Mouse (Mus musculus): ENCODE data around the gene Rab4a. TPM values are rescaled to one million over a fixed set of nuclear protein-coding genes. Genes with fewer than 3 reads are reported as not detected.

Rab4a gene
- polyA plus RNA-seq, 1 experiment from 2014 or later = 71.4 TPM

Other genes starting within 250 kb of the Rab4a start
- gene Rhou, start 152.1 kb upstream of the Rab4a start, polyA plus RNA-seq (2014; fragmentation: Nextera tagmentation; extraction: Ambion mirVana) = 13.9 and 15.7 TPM in 2 replicates
- 6.3 and 6.7 TPM in 2 replicates for gene Ccsap, start 54.2 kb downstream of the Rab4a start, polyA plus RNA-seq (2014; fragmentation: Nextera tagmentation; extraction: Ambion mirVana)
- gene Acta1, start 88.8 kb downstream of the Rab4a start, polyA plus RNA-seq (2014; fragmentation: Nextera tagmentation; extraction: Ambion mirVana) = 90.2 and 95.2 TPM in 2 replicates
- gene Nup133, start 143.3 kb downstream of the Rab4a start, polyA plus RNA-seq (2014; fragmentation: Nextera tagmentation; extraction: Ambion mirVana) = 49.8 and 52.3 TPM in 2 replicates
- gene Abcb10, start 177.1 kb downstream of the Rab4a start, polyA plus RNA-seq (2014; fragmentation: Nextera tagmentation; extraction: Ambion mirVana) = 20.1 and 21.7 TPM in 2 replicates
- gene Taf5l, start 215.4 kb downstream of the Rab4a start, polyA plus RNA-seq (2014; fragmentation: Nextera tagmentation; extraction: Ambion mirVana) = 43.2 and 45.6 TPM in 2 replicates
- gene Urb2, start 215.5 kb downstream of the Rab4a start, polyA plus RNA-seq (2014; fragmentation: Nextera tagmentation; extraction: Ambion mirVana) = 7.9 and 9.7 TPM in 2 replicates

All from neural tube, embryonic 11.5 days (tissue).